Mouse (Mus musculus) adrenal gland, adult (tissue): ENCODE measurements around the gene Calm3.

ENCODE experiments used
- DNase-seq, 2 experiments: peaks; one replicate each; pipeline ENCODE4 v3.0.0; 2022 to 2023; ENCODE audit warnings: low spot score in 1 of 2; ENCODE audit not compliant: inconsistent age in 2 of 2

Calm3 gene

GRCm38 (mm10) chr7:16915461-16916340 lies 8.2 kb downstream of the Calm3 start:
- no peak for DNase-seq

GRCm38 (mm10) chr7:16914453-16915343 lies 9.2 kb downstream of the Calm3 start:
- no peak for DNase-seq

DNA sequence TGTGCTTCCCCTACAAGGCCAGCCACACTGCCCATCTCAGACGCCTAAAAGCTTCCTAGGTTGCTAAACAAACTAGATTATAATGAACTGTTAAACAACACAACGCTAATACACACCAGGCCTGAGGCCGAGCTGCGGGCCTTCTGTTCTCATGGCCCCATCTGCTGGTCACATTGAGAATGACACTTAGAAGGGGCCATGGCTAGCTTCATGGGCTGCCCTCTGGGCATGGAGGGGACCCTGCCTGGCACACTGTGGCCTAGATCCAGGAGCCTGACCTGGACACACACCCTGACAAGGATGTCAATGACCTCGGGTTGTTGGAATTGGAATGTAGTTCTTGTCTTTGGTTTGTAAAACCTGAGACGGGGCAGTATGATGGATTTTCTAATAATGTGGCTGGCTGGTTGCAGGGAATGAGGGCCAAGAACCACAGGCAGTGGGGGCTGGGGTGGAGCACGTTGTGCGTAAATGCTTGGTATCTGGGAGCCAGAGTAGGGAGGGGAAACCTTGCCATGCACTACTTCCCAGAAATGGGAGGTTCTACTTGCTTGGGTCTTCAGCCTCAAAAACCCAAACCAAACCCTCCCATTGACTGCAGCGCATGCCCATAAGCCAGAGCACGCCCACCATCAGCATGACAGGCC lies 10.0 kb downstream of the Calm3 start:
- DNase-seq = peak; percentile 70 to 92

DNA sequence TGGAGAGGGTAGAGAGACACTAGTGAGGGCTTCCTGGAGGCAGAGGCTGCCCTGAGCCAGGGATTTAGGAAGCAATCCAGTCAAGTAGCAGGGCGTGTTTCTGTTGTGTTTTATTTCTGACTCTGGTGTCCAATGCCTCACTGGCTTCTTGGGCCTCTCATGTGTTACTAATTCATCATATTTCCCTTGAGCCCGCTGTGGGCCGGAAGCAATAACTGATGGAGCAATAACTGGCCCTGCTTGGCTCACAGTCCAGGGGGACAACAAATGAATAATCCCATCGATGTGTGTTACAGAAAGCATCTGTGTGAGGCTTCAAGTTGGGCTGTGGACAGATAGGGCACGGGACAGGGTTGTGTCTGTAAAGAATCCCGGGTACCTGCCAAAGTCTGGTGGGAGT lies 11.6 kb downstream of the Calm3 start:
- no peak for DNase-seq

DNA sequence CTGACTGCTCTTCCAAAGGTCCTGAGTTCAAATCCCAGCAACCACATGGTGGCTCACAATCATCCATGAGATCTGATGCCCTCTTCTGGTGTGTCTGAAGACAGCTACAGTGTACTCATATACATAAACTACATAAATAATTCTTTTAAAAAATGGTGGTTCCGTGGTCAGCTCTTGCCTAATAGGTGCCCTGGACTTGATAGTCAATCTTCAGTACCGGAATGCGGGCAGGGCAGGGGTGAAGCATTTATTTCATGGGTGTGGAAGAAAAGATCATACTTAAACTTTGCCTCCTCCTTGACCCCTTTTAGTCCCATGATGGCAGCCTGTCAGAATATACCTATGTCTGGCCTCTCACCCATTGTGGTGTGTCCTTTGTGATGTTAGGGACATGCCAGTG lies 12.0 kb downstream of the Calm3 start:
- no peak for DNase-seq

DNA sequence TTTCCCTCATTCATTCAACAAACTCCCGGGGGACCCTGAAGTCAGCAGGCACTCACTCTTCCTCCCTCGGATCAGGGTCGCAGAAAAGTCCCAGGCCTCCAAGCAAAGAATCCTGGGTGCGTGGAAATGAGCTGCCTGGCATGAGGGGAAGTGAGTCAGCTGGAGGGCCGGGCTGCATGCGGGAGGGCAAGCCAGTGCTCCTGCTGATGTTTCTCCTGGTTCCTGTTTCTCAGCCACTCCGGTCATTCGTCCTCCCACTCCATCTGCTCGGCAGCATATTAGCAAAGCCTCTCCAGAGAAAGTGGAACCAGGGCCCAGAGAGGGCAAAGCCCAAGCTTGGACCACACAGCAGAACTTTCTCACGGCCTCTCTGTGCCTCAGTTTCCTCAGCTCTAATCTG lies 14.0 kb downstream of the Calm3 start:
- DNase-seq = no peak

GRCm38 (mm10) chr7:16908859-16909258 lies 15.1 kb downstream of the Calm3 start:
- no peak for DNase-seq

- DNase-seq = no peak
Measured at GRCm38 (mm10) chr7:16908367-16908766, 15.5 kb downstream of the Calm3 start.

- DNase-seq = no peak
Measured at GRCm38 (mm10) chr7:16907842-16908241, 16.1 kb downstream of the Calm3 start.

- DNase-seq = no peak
Measured at GRCm38 (mm10) chr7:16906889-16907559, 16.9 kb downstream of the Calm3 start.

DNA sequence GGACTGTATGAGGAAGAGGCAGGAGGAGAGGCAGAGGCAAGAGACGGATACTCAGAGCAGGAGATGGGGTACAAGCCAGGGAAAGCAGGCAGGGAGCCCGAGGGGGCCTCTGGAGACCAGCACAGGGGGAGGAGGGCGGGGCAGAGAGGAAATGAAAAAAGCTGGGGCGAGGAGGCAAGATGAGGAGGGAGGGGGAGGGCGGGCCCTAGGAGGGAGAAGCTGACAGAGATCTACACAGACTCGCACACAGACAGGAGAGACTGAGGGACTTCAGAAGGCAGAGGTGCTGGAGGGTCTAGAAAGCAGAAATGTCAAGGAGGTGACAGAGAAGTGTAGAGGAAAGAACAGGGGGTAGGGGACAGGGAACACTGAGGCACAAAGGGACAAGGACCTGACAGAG lies 17.6 kb downstream of the Calm3 start, which contains the start of gene Ptgir:
TSS of gene Ptgir (plus strand) at position 210 of the 400 bp plus-strand sequence.
- DNase-seq = peak in 1 of 2 experiments; percentile 55

GRCm38 (mm10) chr7:16905491-16906021 lies 18.4 kb downstream of the Calm3 start:
- peak; percentile 63 to 80 for DNase-seq

DNA sequence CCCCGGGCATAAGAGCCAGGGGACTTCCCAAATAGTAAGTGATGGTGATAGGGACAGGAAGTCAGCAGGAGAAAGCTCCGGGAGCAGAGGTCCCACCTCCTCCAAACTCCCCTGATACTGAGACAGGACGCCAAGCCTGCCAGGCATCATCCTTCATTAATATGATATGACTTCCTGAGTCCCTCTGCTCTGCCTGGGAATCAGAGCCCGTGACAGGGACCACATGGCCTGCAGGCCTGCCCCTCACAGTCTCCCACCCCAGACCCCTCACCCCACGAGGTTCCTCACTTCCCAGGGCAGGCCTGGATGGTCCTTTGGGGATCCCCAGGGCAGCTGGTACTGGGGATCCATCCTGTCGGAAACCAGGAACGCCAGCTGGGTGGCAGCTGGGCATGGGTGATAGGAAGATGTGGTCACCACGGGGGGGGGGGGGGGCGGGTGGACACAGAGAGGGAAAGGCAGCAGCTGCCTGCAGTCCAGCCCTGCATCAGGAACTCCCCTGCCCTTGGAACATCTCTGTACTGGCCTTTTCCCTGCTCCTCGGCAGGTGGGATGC lies 19.7 kb downstream of the Calm3 start:
- peak in 1 of 2 experiments; percentile 45 for DNase-seq

- no peak for DNase-seq
Measured at GRCm38 (mm10) chr7:16903439-16903955, 20.4 kb downstream of the Calm3 start.

- no peak for DNase-seq
Measured at GRCm38 (mm10) chr7:16900526-16900925, 23.4 kb downstream of the Calm3 start.

- no peak for DNase-seq
Measured at GRCm38 (mm10) chr7:16895511-16895910, 28.4 kb downstream of the Calm3 start.

GRCm38 (mm10) chr7:16895000-16895399 lies 28.9 kb downstream of the Calm3 start:
- peak; percentile 80 to 92 for DNase-seq

DNA sequence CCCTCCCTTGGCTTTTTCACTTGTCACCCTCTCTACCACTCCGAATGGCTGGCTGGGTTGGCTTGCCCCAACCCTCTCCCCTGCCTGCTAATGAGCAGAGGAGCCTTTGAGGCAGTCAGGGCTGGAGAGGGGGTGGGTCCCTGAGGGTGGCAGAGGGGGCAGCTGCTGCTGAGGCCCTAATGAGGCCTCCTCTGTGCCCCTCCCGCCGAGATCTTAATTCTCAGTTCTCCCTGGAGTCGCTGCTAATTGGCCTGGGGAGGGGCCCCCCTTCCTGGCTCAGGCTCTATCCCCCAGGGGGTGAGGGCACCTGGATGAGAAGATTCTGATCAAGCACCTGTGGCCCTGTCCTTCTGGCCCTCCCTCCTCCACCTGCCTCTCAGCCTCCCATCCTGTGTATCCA lies 29.6 kb downstream of the Calm3 start:
- no peak for DNase-seq

DNA sequence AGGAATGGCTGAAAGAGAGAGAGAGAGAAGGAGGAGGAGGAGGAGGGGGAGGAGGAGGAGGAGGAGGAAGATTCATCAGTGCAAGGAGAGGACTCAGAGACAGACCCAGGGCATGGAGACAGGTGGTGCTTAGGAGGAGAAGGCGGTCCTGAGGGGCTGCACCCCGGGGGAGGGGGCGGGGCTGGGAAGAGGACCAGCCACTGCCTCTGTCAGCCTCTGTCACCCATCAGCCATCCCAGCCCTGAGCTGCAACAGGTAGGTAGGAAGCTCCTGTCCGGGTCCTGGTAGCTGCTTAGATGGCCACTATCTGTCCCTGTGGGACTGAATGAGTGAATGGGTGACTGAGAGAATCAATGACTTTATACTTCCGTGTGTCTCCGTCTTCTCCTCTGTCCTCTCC lies 30.3 kb downstream of the Calm3 start:
- no peak for DNase-seq

GRCm38 (mm10) chr7:16892352-16892730 lies 31.6 kb downstream of the Calm3 start:
- no peak for DNase-seq
